Mouse (Mus musculus) leukemia stem cell, adult 10-12 weeks (primary cell): ENCODE data around the gene Gabrg1. TPM values are rescaled to one million over a fixed set of nuclear protein-coding genes. Genes with fewer than 3 reads are reported as not detected.

Source experiments
- polyA plus RNA-seq: library from polyadenylated mRNA; stranded (reverse); fragments of >175 nt; gene quantifications from 2 replicates; pipeline ENCODE4 v1.2.3, GENCODE M21; 2012; ENCODE audit warnings: low replicate concordance

The Gabrg1 gene
- polyA plus RNA-seq, result not detected in 2 replicates

GRCm38 (mm10) chr5:70842192-70843095 is at the start of gene Gabrg1:
Gene Gabrg1 (minus strand): TSS chr5:70842617.

